Mouse (Mus musculus) ES-Bruce4 (cell line): ENCODE results near the gene Mrpl55. TPM values are rescaled to one million over a fixed set of nuclear protein-coding genes. Genes with fewer than 3 reads are reported as not detected.
"Not testable (repeated sequence)": the region's sequence is repeated elsewhere in the genome, so short reads cannot be mapped to it uniquely, and the experiment has no call there.

Source experiments
- H3K27ac ChIP-seq: 2 replicates; pipeline ENCODE4 v1.5.1; 2012; ENCODE audit warnings: low read length, inconsistent platforms; ENCODE audit not compliant: insufficient read depth
- H3K27me3 ChIP-seq: 2 replicates; pipeline ENCODE4 v1.6.1; 2012; ENCODE audit warnings: mild to moderate bottlenecking, low read length, inconsistent platforms; ENCODE audit not compliant: control insufficient read depth, poor library complexity, insufficient read depth, severe bottlenecking
- H3K36me3 ChIP-seq: 2 replicates; pipeline ENCODE4 v1.6.1; 2012; ENCODE audit warnings: inconsistent platforms, mild to moderate bottlenecking, low read length, moderate library complexity; ENCODE audit not compliant: control insufficient read depth, poor library complexity, insufficient read depth, severe bottlenecking
- H3K4me1 ChIP-seq: one replicate; pipeline ENCODE4 v1.8.1; 2011; ENCODE audit warnings: low read length; ENCODE audit not compliant: control insufficient read depth, insufficient read depth
- H3K4me3 ChIP-seq: 2 replicates; pipeline ENCODE4 v1.5.1; 2011; ENCODE audit warnings: low read depth, mild to moderate bottlenecking, low read length
- H3K9ac ChIP-seq: 2 replicates; pipeline ENCODE4 v1.6.1; 2012; ENCODE audit warnings: low read depth, mild to moderate bottlenecking, inconsistent platforms; ENCODE audit not compliant: poor library complexity, severe bottlenecking
- H3K9me3 ChIP-seq: replicated peaks from 2 replicates; pipeline ENCODE4 v1.6.1; 2012; ENCODE audit warnings: mild to moderate bottlenecking, low read length, inconsistent platforms; ENCODE audit not compliant: control insufficient read depth, poor library complexity, insufficient read depth, severe bottlenecking
- CTCF ChIP-seq: IDR thresholded peaks from one replicate; pipeline ENCODE4 v1.8.1; 2011; ENCODE audit warnings: low read depth, low read length
- EP300 ChIP-seq: IDR thresholded peaks from 2 replicates; pipeline ENCODE4 v1.6.1; 2011; ENCODE audit warnings: low read depth, low read length; ENCODE audit not compliant: insufficient read depth
- POLR2A ChIP-seq: IDR thresholded peaks from one replicate; pipeline ENCODE4 v1.8.1; 2011; ENCODE audit warnings: low read length; ENCODE audit not compliant: insufficient read depth
- polyA plus RNA-seq: library from polyadenylated mRNA; stranded (reverse); fragments of >200 nt; gene quantifications from 2 replicates; pipeline ENCODE4 v1.2.4, GENCODE M21; 2011; ENCODE audit warnings: low read depth; ENCODE audit not compliant: missing spikeins, insufficient read depth, insufficient read length

Gene Mrpl55
- polyA plus RNA-seq, 1 experiment: 48.2 TPM

GRCm38 (mm10) chr11:59208153-59208831 lies 6.0 kb downstream of the Mrpl55 start, which contains the start of gene 2310033P09Rik:
Gene 2310033P09Rik, plus strand, starts transcription at chr11:59208321.
- Histone ChIP-seq H3K4me1 (no peaks in the 10 kb centered on the region), H3K27me3 (no peaks in the 10 kb centered on the region), H3K27ac (peak within 1 kb of the TSS; percentile 8; the same call in 1 of the 2 replicates), H3K9me3 (no peaks in the 10 kb centered on the region), H3K9ac (peak within 1 kb of the TSS; percentile 51), H3K36me3 (peaks cover 28% of the 10 kb centered on the region), H3K4me3 (peak within 1 kb of the TSS; percentile 79)
- TF ChIP-seq CTCF (no peak), POLR2A (peak; percentile 77)

- TF ChIP-seq EP300: 0 out of 2 replicates have a peak, but pooled peaks have one; percentile 14
- peak; percentile 61 for TF ChIP-seq CTCF
- no peak for TF ChIP-seq POLR2A
These were observed 6.7 kb downstream of the Mrpl55 start for GRCm38 (mm10) chr11:59209003-59209441.

GRCm38 (mm10) chr11:59209580-59209979 lies 7.3 kb downstream of the Mrpl55 start:
- H3K36me3 ChIP-seq: peaks cover 28% of the 10 kb centered on the region
- TF ChIP-seq EP300 (no peak), POLR2A (no peak), CTCF (no peak)
- H3K4me3 ChIP-seq: no peak overlapping the region
- H3K9ac ChIP-seq: no peak overlapping the region
- no peaks in the 10 kb centered on the region for H3K9me3 ChIP-seq
- no peaks in the 10 kb centered on the region for H3K4me1 ChIP-seq
- H3K27ac ChIP-seq: no peak overlapping the region
- no peaks in the 10 kb centered on the region for H3K27me3 ChIP-seq

More at GRCm38 (mm10) chr11:59209003-59209441, 6.7 kb downstream of the Mrpl55 start:
- Histone ChIP-seq H3K27ac (no peak overlapping the region), H3K27me3 (no peaks in the 10 kb centered on the region), H3K4me3 (peak overlapping the region; percentile 79), H3K9ac (peak overlapping the region; percentile 51), H3K4me1 (no peaks in the 10 kb centered on the region), H3K36me3 (peaks cover 30% of the 10 kb centered on the region), H3K9me3 (no peaks in the 10 kb centered on the region)

GRCm38 (mm10) chr11:59210020-59210419 lies 7.7 kb downstream of the Mrpl55 start:
- Histone ChIP-seq H3K27ac (no peak overlapping the region), H3K9ac (no peak overlapping the region), H3K4me1 (no peaks in the 10 kb centered on the region), H3K27me3 (no peaks in the 10 kb centered on the region), H3K9me3 (no peaks in the 10 kb centered on the region), H3K36me3 (peaks cover 33% of the 10 kb centered on the region), H3K4me3 (no peak overlapping the region)
- TF ChIP-seq CTCF (no peak), POLR2A (no peak), EP300 (no peak)

GRCm38 (mm10) chr11:59211561-59211960 lies 9.3 kb downstream of the Mrpl55 start:
- peaks cover 30% of the 10 kb centered on the region for H3K36me3 ChIP-seq

GRCm38 (mm10) chr11:59212320-59212719 lies 10.0 kb downstream of the Mrpl55 start:
- not testable (repeated sequence) for H3K9ac ChIP-seq, H3K4me3 ChIP-seq, H3K27ac ChIP-seq, H3K4me1 ChIP-seq, H3K9me3 ChIP-seq, H3K27me3 ChIP-seq
- H3K36me3 ChIP-seq: peaks cover 30% of the 10 kb centered on the region

More at GRCm38 (mm10) chr11:59211561-59211960, 9.3 kb downstream of the Mrpl55 start:
- not testable (repeated sequence) for H3K27ac ChIP-seq, H3K9me3 ChIP-seq, H3K4me1 ChIP-seq, H3K9ac ChIP-seq, H3K4me3 ChIP-seq, H3K27me3 ChIP-seq
